Mouse (Mus musculus) hindbrain, embryonic 12.5 days (tissue): Measurements from ENCODE around the gene Aldh3b3. TPM values are rescaled to one million over a fixed set of nuclear protein-coding genes. Genes with fewer than 3 reads are reported as not detected.

Experiments used
- ATAC-seq: fragments of 200-750 bp; cut with Nextera tagmentation; 2 replicates; pipeline ENCODE4 v1.8.0; 2017; ENCODE audit warnings: moderate TSS enrichment; ENCODE audit not compliant: low FRiP score
- H3K27ac ChIP-seq: fragments of 300-500 bp; sonication (generic); 2 replicates; pipeline ENCODE4 v1.5.1; 2016; ENCODE audit warnings: mild to moderate bottlenecking
- H3K27me3 ChIP-seq: fragments of 300-500 bp; sonication (generic); 2 replicates; pipeline ENCODE4 v1.6.1; 2016; ENCODE audit warnings: mild to moderate bottlenecking
- H3K36me3 ChIP-seq: fragments of 300-500 bp; sonication (generic); 2 replicates; pipeline ENCODE4 v1.6.1; 2016; ENCODE audit warnings: mild to moderate bottlenecking
- H3K4me1 ChIP-seq: fragments of 300-500 bp; sonication (generic); 2 replicates; pipeline ENCODE4 v1.6.1; 2016
- H3K4me2 ChIP-seq: fragments of 300-500 bp; sonication (generic); replicated peaks from 2 replicates; pipeline ENCODE4 v1.6.1; 2016; ENCODE audit warnings: mild to moderate bottlenecking
- H3K4me3 ChIP-seq: fragments of 300-500 bp; sonication (generic); 2 replicates; pipeline ENCODE4 v1.5.1; 2016; ENCODE audit warnings: mild to moderate bottlenecking
- H3K9ac ChIP-seq: fragments of 300-500 bp; sonication (generic); 2 replicates; pipeline ENCODE4 v1.6.1; 2016; ENCODE audit warnings: mild to moderate bottlenecking, moderate library complexity
- H3K9me3 ChIP-seq: fragments of 300-500 bp; sonication (generic); replicated peaks from 2 replicates; pipeline ENCODE4 v1.6.1; 2016; ENCODE audit warnings: mild to moderate bottlenecking
- WGBS: fragments of 180-500 bp; shearing (Covaris S2); methylation state at CpG from one replicate; pipeline ENCODE4 v1.1.7; 2016; 5-methylcytosine and 5-hydroxymethylcytosine counted together
- polyA plus RNA-seq: library from polyadenylated mRNA; unstranded; fragments of >200 nt; fragmentation: Nextera tagmentation; extraction: Ambion mirVana; gene quantifications from 2 replicates; pipeline ENCODE4 v1.2.1, GENCODE M21; 2016

Aldh3b3 gene
- not detected in 2 replicates for polyA plus RNA-seq

DNA sequence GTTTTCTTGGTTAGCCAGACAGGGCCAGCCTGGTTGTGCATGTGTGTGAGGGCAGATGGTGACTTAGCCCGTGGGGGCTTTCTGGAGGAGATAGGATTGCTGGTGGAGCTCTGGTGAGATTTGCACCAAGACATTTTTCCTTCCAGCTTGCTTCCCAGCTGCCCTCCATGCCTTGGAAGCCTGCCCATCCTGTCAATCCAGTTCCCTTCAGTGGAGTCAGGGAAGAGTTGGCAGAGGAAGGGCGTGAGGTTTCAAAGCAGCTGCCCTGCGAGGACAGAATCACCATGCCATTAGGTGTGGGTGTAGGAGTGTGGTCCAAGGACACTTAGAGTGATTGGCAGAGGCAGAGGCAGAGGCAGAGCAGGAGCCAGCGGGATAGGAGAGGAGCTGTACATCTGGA, at the start of gene Aldh3b3:
Gene Aldh3b3 (plus strand): TSS at position 176 of the 400 bp plus-strand sequence.
- no peak within 1 kb of the TSS for H3K4me3 ChIP-seq
- no peaks in the 10 kb centered on the region for H3K4me1 ChIP-seq
- no peak within 1 kb of the TSS for H3K9ac ChIP-seq
- H3K27ac ChIP-seq = no peak within 1 kb of the TSS
- ATAC-seq = no peak
- 81% methylated on average over 4 of the region's 4 CpGs for WGBS
- H3K27me3 ChIP-seq = 0 out of 2 replicates have a peak, but pooled peaks cover 4% of the 10 kb centered on the region
- no peaks in the 10 kb centered on the region for H3K9me3 ChIP-seq
- no peak within 1 kb of the TSS for H3K4me2 ChIP-seq
- H3K36me3 ChIP-seq = no peaks in the 10 kb centered on the region

DNA sequence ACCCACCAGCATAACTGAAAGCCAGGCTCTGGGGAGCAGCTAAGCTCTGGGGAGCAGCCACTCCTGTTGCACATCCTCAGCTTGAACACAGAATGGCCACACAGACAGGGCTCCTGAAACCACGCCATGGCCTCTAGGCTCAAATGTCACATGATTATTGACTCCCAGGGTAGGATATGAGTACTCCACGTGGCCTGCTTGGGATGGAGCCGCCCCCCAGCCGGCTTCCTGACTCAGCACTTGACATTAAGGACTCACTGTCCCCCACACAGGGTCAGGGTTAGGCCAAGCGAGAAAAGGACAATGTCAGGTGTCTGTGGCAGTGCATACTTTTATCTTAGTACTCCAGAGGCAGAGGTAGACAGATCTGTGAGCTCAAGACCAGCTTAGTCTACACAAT, 48.2 kb upstream of the Aldh3b3 start:
- ATAC-seq = no peak
- Histone ChIP-seq H3K9ac (no peak overlapping the region), H3K27ac (no peak overlapping the region), H3K9me3 (no peaks in the 10 kb centered on the region), H3K36me3 (peaks cover 38% of the 10 kb centered on the region), H3K4me3 (no peak overlapping the region), H3K4me2 (no peak overlapping the region), H3K4me1 (peaks cover 39% of the 10 kb centered on the region), H3K27me3 (no peaks in the 10 kb centered on the region)
- WGBS = 77% methylated on average over 5 of the region's 5 CpGs

- H3K4me2 ChIP-seq = peak within 1 kb of the TSS; percentile 65
- peak; percentile 99 for ATAC-seq
- peak within 1 kb of the TSS; percentile 82 for H3K27ac ChIP-seq
- WGBS = under 1% methylated on average over 43 of the region's 43 CpGs
- peak within 1 kb of the TSS; percentile 68 for H3K9ac ChIP-seq
- peak within 1 kb of the TSS; percentile 74 for H3K4me3 ChIP-seq
- no peaks in the 10 kb centered on the region for H3K27me3 ChIP-seq
- no peaks in the 10 kb centered on the region for H3K9me3 ChIP-seq
- peaks cover 20% of the 10 kb centered on the region for H3K4me1 ChIP-seq
- peaks cover 37% of the 10 kb centered on the region for H3K36me3 ChIP-seq
Measured at GRCm38 (mm10) chr19:3912337-3913204, 45.9 kb upstream of the Aldh3b3 start, which contains the start of gene Ndufs8. Gene Ndufs8 (minus strand): TSS chr19:3912774.

GRCm38 (mm10) chr19:3913692-3914091, 44.8 kb upstream of the Aldh3b3 start:
- H3K4me3 ChIP-seq = peak overlapping the region; percentile 74
- no peak overlapping the region for H3K27ac ChIP-seq
- H3K27me3 ChIP-seq = no peaks in the 10 kb centered on the region
- 89% methylated on average over 8 of the region's 8 CpGs for WGBS
- no peak for ATAC-seq
- H3K36me3 ChIP-seq = peaks cover 26% of the 10 kb centered on the region
- H3K4me1 ChIP-seq = peaks cover 19% of the 10 kb centered on the region
- peak overlapping the region; percentile 63; the same call in 1 of the 2 replicates for H3K9ac ChIP-seq
- no peaks in the 10 kb centered on the region for H3K9me3 ChIP-seq
- peak overlapping the region; percentile 65 for H3K4me2 ChIP-seq

DNA sequence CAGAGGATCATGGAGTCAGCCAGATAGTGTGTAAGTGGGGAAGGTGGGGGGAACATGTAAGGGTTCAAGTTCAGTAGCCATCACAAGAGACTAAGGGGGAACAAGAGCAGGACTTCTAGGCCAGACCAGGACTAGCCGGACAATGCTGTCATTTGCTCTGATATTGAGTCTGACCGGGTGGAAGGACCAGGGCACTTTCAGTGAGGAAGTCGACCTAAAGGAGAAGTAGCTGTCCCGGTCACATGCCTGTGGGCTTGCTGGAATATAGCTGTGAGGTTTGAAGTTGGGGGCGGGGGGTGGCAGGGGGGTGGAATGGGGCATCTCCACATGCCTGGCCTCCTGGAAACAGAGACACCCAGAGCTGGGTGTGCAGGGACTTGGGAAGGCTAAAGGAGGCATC, 43.9 kb upstream of the Aldh3b3 start:
- Histone ChIP-seq H3K9me3 (no peaks in the 10 kb centered on the region), H3K36me3 (peaks cover 17% of the 10 kb centered on the region), H3K4me1 (peaks cover 19% of the 10 kb centered on the region), H3K27ac (no peak overlapping the region), H3K4me3 (no peak overlapping the region), H3K9ac (no peak overlapping the region), H3K27me3 (no peaks in the 10 kb centered on the region), H3K4me2 (no peak overlapping the region)
- no peak for ATAC-seq
- WGBS = 89% methylated on average over 5 of the region's 5 CpGs

- 79% methylated on average over 11 of the region's 11 CpGs for WGBS
- no peak overlapping the region for H3K27ac ChIP-seq
- peaks cover 12% of the 10 kb centered on the region for H3K4me1 ChIP-seq
- no peak for ATAC-seq
- H3K27me3 ChIP-seq = no peaks in the 10 kb centered on the region
- H3K9me3 ChIP-seq = no peaks in the 10 kb centered on the region
- no peaks in the 10 kb centered on the region for H3K36me3 ChIP-seq
- no peak overlapping the region for H3K9ac ChIP-seq
- H3K4me3 ChIP-seq = no peak overlapping the region
- H3K4me2 ChIP-seq = no peak overlapping the region
Measured at GRCm38 (mm10) chr19:3916727-3917126, 41.7 kb upstream of the Aldh3b3 start.

DNA sequence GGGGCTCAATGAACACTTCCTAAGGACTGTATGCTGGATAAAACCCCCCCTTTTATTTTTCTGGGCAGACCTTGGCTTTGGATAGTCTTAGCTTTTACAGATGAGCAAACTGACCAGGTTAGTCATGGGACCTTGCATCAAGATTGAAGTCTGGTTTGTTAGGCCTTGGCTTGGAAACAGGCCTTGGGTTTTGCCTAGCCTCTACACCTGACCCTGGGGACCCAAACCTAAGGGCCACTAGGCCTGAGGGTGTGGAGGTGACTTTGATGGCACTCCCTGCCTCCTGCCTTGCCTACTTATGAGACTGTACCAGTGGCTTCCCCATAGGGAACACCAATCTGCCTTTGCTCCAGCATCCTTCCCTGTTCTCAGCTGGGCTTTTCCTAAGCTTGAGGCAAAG, 38.5 kb upstream of the Aldh3b3 start:
- no peak for ATAC-seq
- Histone ChIP-seq H3K9me3 (no peaks in the 10 kb centered on the region), H3K4me3 (no peak overlapping the region), H3K27ac (no peak overlapping the region), H3K27me3 (no peaks in the 10 kb centered on the region), H3K4me1 (0 out of 2 replicates have a peak, but pooled peaks cover 3% of the 10 kb centered on the region), H3K36me3 (no peaks in the 10 kb centered on the region), H3K9ac (no peak overlapping the region), H3K4me2 (no peak overlapping the region)

- 61% methylated on average over 10 of the region's 10 CpGs for WGBS
- ATAC-seq = no peak
- 0 out of 2 replicates have a peak, but pooled peaks cover 3% of the 10 kb centered on the region for H3K4me1 ChIP-seq
- H3K9me3 ChIP-seq = no peaks in the 10 kb centered on the region
- no peak overlapping the region for H3K4me2 ChIP-seq
- no peak overlapping the region for H3K27ac ChIP-seq
- H3K9ac ChIP-seq = no peak overlapping the region
- no peaks in the 10 kb centered on the region for H3K27me3 ChIP-seq
- no peak overlapping the region for H3K4me3 ChIP-seq
- H3K36me3 ChIP-seq = no peaks in the 10 kb centered on the region
Measured at GRCm38 (mm10) chr19:3922661-3923371, 35.6 kb upstream of the Aldh3b3 start.

DNA sequence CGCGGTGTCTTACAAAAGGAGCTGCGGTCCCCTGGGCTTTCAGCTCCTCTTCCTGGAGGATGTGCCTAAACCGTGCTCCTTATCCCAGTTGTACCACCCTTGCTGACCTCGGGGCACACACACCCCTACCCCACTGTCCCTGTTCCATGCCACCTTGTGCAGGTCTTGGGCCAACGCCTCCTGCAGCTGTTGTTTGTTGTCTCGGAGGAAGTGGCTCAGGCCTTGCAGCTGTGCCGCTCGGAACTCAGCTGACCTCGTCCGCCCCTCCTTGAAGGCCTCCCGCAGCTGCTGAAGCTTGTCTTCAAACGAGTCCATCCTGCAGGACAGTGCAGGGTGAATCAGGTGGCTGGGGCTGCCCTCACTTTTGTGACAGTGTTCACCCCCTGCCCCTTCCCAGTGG, 34.9 kb upstream of the Aldh3b3 start:
- Histone ChIP-seq H3K27me3 (no peaks in the 10 kb centered on the region), H3K36me3 (no peaks in the 10 kb centered on the region), H3K4me1 (0 out of 2 replicates have a peak, but pooled peaks cover 3% of the 10 kb centered on the region), H3K9ac (no peak overlapping the region), H3K4me2 (no peak overlapping the region), H3K4me3 (no peak overlapping the region), H3K9me3 (no peaks in the 10 kb centered on the region), H3K27ac (no peak overlapping the region)
- 51% methylated on average over 13 of the region's 13 CpGs for WGBS
- no peak for ATAC-seq

DNA sequence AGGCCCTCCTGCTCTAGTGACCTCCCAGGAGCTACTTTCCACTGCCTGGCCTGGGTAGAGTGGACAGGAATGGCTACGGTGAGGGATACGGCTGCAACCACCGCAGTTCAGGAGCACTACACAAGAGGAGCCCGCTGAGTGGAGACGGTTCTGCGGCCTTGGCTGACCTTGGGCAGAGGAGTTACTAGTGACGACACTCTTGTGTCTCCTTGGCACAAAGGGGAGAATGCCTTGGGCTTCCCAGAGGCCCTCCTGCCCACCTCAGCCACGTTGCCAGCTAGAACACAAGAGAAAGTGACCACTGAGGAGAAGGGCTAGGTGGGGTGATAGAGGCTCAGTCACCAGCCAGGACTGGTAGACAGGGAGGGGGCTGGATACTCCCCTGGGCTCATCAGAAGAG, 34.3 kb upstream of the Aldh3b3 start:
- no peak overlapping the region for H3K9ac ChIP-seq
- no peak overlapping the region for H3K27ac ChIP-seq
- H3K36me3 ChIP-seq = no peaks in the 10 kb centered on the region
- H3K27me3 ChIP-seq = no peaks in the 10 kb centered on the region
- H3K4me3 ChIP-seq = no peak overlapping the region
- H3K4me1 ChIP-seq = peaks cover 8% of the 10 kb centered on the region
- H3K4me2 ChIP-seq = no peak overlapping the region
- ATAC-seq = no peak
- 75% methylated on average over 8 of the region's 8 CpGs for WGBS
- no peaks in the 10 kb centered on the region for H3K9me3 ChIP-seq

- no peak overlapping the region for H3K9ac ChIP-seq
- peaks cover 14% of the 10 kb centered on the region for H3K4me1 ChIP-seq
- H3K4me3 ChIP-seq = no peak overlapping the region
- no peaks in the 10 kb centered on the region for H3K27me3 ChIP-seq
- H3K4me2 ChIP-seq = no peak overlapping the region
- no peaks in the 10 kb centered on the region for H3K9me3 ChIP-seq
- H3K27ac ChIP-seq = no peak overlapping the region
- WGBS = 93% methylated on average over 7 of the region's 7 CpGs
- H3K36me3 ChIP-seq = no peaks in the 10 kb centered on the region
- ATAC-seq = no peak
Measured at GRCm38 (mm10) chr19:3924868-3925267, 33.6 kb upstream of the Aldh3b3 start.

DNA sequence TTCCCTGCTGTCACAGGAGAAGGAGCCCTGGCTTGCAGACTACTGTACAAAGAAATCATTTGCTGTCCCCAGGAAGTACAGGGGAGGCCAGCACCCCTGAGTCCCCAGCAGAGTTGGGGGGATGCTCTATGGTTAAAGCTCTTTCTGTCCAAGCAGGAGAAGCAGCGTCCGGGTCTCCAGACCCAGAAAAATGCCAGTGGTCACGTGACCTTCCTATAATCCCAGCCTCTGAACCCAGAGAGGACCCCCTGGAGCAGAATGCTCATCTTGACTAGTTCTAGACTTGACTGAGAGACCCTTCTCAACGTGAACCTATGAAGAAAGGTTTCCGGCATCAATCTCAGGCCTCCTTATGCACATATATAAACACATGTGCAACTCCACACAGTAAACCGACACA, 32.6 kb upstream of the Aldh3b3 start:
- Histone ChIP-seq H3K9ac (no peak overlapping the region), H3K9me3 (no peaks in the 10 kb centered on the region), H3K36me3 (no peaks in the 10 kb centered on the region), H3K4me3 (no peak overlapping the region), H3K4me1 (peaks cover 15% of the 10 kb centered on the region), H3K4me2 (no peak overlapping the region), H3K27me3 (no peaks in the 10 kb centered on the region), H3K27ac (no peak overlapping the region)
- ATAC-seq = no peak
- 81% methylated on average over 6 of the region's 6 CpGs for WGBS
